Mouse (Mus musculus): ENCODE measurements around the gene Krt222.

Gene Krt222

DNA sequence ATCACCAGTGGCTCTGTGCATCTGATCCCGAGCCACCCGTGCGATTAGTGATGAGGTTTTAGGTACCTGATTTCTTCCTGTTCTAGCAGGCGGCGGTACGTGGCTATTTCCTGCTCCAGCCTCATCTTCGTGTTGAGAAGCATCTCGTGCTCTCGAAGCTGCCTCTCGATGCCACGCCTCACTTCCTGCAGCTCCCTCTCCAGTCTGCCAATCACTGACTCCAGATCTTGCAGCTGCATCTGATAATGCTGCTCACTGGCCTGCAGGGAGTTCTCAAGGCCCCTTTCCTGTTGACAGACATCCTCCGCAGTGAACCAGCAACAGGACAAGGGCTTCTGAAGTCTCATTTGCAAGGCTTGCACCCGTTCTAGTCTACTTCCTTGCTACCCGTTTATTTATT is 5.4 kb downstream of the Krt222 start:
- DNase-seq (ENCODE audit: low spot score), result no peak

DNA sequence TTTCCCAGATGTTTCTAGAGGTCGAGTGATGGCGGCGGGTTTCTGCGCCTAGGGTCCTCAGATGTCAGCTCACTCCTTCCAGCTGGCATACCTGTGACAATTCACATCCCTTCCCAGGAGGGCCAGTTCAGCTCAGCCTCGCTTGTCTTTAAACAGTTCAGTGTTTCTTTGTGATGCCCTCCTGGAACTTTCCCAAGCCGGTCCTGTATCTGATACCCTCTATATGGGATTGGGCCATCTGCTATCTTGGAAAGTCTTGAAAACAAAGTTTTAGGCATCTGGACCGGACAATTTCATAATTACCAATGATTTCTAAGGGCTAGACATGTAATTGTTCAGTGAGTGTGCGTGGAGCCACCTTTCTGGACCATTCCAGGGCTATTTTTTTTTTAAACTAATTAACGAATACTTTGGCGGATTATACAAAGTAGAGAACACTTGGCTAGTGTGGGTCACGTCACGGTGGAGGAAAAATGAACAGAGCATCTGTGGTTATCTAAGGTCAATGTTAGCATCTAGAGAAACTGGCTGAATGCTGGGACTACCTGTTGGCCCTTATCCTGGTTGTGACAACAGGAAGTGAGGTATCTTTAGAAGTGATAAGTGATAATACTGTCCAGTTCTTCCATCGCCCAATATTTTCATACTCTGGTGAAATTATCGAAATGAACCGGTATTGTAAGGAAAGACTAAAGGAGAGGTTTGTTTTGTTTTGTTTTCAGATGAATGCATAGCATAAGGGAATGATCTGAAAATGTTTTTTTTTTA is 12.7 kb downstream of the Krt222 start:
- DNase-seq (ENCODE audit: low spot score), result no peak

DNA sequence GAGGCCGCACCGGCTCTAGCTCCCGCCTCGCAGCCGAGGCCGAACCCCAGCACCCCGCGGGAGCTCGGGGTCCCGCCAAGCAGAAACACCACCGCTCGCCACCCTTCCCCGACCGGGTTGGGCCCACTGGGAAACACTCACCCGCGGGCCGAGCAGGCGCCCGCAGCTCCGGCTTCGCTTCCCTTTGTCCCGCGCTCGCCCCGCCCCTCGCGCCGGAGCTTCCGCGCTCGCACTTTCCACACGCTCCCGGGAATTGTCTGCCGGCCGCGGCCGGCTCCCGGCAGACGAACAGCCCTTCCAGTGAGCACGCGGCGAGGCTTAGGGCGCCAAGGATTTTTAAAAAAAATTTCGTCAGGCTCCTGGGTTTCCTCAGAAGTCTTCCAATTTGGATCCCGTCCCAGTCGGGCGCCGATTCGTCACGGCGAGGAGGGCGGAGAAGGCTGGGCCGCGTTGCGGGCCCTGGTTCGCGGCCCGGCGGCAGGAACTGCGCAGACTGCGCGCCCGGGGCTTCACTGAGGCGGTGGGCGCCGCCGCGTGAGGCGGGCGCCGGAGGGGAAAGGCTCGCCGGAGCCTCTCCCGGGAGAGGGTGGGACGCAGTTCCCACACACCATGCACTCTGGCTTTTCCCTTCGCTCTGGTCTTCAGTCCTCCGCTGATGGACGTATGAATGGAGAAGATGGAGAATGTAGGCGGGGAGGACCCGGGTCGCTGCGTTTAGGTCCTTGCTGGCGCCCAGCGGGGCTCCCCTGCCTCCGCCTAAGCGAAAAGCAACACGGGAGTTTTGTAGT is 13.4 kb downstream of the Krt222 start, which contains the start of gene Smarce1:
Smarce1 (minus strand) TSS at position 757 of the 788 bp plus-strand sequence.
- DNase-seq (ENCODE audit: low spot score), result peak; percentile 76

DNA sequence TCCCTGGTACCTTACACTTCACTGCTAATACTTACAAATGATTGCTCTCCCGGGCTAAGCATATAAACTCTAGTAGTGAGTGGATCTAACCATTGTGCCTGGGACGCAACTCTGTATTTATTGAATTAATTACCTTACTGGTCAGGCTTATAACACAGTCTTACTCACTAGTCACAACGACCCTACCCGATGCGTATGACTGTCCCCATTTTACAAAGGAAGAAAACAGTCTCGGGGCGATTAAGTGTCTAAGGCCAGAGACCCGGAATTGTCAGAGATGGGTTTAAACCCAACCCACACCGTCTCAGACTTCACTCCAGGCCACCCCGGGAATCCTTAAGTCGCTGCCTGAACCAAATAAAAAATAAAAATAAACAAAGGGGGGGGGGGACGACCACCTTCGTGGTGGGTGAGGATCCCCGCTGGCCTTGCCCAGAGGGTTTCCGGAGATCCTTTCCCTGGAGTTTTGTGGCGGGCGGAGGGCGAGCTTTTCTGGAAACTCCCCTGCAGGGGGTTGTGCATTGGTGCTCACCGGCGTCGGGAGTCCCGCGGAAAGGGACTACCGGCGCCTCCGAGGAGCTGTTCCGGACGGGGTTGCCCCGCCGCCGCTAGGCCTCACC is 14.1 kb downstream of the Krt222 start:
- DNase-seq (ENCODE audit: low spot score), result no peak

DNA sequence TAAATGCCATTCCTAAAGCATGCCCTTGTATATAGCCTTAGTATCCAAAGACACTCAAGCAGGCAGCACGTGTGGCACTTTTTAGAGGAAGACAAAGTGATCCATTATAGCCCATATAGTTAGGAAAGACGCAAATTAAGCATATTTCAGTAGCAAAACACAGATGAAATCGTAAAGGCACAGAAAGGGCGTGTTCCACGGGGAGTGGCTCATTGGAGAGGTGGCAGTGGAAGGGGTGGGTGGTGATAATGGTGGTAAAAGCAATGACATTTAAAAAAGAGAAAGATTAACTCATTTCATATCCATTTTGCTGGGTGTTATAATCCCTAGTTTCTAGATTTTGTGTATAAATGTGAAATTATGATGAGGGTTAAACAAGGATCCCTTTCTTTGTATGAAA is 17.6 kb downstream of the Krt222 start:
- no peak for DNase-seq (ENCODE audit: low spot score)

DNA sequence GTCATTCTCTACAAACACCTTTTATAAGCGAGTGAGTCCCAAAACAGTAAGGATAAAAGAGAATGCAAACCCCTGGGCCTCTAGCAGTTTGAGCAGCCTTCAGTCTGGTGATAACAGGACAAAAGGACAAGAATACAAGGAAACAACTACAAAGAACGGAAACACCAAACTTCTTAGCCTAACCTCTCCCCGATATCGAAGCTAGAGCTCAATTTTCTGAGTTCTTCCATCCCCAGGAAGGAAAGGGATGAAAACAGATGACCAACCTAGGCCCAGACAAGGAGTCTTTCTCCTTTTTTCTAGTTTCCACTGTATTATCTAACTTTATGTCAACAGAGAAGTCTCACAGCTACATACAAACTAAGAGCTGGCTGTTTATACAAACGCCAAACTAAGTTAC is 20.6 kb downstream of the Krt222 start:
- no peak for DNase-seq (ENCODE audit: low spot score)

DNA sequence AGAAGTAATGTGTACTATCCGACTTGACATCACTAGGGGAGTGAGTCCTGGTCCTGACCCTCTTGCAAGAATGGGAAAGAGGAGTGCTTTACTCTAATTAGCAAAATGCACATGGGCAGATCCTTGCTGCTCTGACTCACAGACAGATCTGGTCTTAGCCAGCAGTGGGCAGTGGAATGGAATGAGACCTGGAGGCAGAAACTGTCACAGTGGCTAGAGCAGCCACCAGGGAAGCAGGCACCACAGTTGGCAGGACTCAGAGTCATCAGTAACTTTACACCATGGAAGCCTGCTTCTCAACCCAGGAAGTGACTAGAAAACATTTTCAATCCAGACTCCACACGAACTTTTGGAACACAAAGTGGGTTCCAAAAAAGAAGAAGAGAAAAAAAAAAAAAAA is 22.1 kb downstream of the Krt222 start:
- DNase-seq (ENCODE audit: low spot score), result no peak

DNA sequence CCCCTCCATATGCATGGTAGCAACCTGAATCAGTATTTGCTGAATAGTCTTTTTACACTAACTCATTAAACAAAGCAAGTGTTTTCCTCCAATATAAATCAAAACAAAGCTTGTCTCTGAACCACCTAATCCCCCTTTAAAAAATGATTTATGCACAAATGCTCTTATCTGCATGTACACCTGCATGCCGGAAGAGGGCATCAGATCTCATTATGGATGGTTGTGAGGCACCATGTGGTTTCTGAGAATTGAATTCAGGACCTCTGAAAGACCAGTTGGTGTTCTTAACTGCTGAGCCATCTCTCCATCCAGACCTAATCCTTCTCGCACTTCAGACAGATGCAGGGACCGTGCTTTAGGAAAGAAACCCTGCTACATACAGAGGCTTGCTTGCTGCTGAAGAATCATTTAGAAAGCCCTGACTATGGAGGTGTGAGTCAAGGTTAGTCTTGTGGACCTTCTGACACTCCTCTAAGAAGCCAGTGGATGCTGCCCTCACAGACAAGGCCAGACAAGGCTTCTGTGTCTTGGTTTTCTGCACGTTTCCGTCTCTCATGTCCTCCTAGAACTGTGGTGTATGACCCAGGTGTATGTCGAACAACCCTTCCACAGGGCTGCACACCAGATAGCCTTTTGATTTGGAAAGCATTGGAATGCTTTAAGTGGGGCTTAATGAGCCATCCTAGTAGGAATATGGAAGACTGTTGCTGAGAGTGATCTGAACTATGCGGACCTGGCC is 26.5 kb downstream of the Krt222 start:
- DNase-seq (ENCODE audit: low spot score), result no peak

DNA sequence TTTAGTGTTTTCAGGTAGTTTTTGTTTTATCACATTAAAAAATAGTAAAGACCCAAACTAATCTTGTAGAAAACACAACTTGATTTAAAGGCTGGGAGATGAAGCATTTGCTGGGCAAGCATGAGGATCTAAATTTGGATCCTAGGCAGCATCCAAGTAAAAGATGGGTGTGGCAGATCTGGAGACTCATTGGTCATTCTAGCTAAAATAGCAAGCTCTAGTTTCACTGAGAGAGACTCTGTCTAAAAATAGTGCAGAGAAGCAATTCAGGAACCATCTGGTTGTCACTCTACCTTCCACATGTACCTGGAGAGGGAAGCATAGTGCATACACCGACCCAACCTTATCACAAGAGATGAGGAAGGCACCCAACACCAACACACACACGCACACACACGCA is 27.7 kb downstream of the Krt222 start:
- DNase-seq (ENCODE audit: low spot score), result no peak

DNA sequence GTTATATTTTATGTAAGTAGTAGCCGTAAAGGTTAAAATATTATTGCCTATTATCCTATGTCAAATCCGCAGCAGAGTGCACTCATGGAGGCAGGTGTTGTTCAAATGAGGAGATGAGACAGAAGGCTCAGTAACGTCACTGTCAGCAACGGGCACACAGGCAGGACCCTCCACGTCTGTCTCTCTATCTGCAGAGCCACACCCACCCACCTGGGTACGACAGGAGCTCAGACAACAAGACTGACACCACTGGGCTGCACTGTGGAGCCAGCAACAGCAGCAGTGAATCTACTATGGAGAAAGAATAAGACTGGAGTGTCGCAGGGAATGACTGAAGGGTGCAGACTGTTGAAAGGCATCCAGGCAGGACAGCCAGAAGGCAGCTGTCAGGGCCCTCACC is 31.2 kb downstream of the Krt222 start:
- no peak for DNase-seq (ENCODE audit: low spot score)

DNA sequence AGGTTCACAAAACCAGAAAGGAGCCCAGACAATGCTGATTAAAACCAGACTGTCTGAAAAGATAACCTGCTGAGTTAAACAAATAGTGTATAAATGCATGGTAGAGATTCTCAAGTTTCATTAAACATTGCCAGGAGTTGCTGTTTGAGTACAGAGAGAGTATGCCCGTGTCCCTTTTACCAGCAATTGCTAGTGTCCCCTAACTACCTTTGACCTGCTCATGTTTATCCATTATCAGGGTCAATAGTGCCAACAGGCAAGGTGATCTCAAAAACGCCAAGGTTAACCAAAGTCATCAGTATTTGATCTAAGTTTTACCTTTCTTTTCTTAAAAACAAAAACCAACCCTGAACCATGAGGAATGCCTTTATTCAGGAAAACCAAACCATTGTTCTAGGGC is 31.9 kb downstream of the Krt222 start:
- no peak for DNase-seq (ENCODE audit: low spot score)

DNA sequence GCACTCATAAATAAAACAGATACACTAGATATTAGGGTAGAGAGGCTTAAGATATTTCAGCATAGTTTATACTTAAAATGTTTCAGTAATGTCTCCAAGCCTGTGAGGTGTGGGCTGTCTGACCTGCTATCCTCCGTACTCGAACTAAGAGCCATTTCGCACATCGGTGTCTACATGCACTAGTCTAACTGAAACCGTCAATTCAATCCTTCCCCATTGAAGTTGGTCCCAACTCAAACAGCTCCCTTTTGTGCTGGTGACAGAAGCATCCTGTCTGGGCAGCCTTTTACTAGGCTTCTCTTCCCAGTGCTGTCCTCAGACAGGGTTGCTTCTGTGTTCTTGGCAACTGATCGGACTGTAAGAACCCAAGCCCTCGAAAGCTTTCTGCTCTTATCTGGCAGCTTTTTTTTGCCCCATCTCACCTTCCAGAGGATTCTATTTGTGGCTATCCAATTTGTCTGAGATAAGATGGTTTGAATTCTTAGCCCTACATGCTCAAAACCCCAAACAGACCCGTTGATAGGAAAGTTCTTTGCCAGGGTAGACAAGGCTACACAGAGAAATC is 35.7 kb downstream of the Krt222 start:
- no peak for DNase-seq (ENCODE audit: low spot score)

DNA sequence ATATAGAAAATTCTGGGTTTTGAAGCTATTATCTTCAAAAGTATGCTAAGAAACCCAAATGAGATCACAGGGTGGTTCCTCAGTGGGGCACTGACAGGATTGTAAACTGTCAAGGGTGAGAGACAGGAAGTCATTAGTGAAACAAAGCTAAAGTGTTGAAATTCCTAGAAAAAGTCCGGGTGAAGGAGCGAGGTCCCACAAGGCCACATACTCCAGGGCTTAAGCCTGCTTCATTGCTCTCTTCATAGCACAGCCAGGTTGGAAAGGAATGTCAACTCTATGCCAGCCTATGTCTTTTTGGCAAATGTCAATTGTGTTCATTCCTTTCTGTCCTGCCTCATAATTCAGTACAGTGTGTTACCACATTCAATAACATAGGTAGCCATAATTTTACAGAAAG is 36.4 kb downstream of the Krt222 start:
- DNase-seq (ENCODE audit: low spot score), result no peak

DNA sequence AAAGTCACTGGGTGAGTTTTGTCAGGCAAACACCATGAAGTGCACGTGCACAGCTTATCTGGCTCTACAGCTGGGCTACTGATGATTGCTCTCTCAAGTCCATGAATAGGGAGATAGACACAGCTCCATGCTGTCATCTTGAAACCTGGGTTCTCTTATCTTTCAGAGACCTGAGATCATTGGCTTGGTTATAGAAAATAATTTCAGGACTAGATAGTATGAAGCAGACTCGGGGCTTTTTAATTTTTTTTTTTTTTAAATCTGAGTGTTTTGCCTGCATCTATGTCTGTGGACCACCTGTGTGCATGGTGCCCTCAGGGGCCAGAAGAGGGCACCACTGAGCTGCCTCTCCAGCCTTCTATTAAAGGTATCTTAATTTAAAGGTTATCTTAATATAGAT is 36.9 kb downstream of the Krt222 start:
- DNase-seq (ENCODE audit: low spot score), result no peak

DNA sequence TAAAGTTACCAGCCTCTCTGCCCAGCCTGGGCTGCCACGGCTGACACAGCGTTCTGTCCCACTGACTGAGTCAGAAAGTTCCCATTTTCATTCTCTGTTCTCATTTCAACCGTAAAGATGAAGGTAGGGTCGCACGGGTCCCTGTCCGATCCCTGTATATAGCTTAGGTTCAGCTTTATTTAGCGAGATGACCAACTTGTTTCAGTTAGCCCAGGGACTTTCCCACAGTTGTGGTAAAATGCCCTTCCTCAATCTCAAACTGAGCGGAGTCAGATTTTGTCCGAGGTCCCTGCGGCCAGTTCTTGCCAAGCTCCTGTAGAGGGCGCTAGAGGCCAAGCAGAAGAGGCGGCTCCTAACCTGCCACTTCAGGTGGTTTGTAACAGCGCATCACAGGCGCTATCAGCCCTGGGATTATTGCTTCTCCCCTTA is 54.7 kb downstream of the Krt222 start:
- DNase-seq (ENCODE audit: low spot score), result peak; percentile 22

DNA sequence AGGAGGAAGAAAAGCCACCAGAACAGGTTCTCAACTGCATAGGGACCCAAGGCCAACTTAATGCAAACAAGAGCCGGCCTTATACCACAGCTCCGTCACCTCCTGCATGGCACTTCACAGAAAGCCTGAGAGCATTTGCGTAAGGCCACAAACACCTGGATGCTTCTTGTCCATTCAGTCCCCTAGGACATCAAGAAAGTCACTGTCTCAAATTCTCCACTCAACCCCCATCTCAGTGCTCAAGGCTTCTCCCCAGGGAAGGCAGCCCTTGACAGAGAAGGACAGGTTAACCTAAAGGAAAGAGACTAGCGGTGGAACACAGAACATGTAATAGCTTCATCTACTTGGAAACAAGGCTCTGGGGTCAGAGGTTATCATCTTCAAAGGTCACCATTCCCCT is 56.5 kb downstream of the Krt222 start:
- no peak for DNase-seq (ENCODE audit: low spot score)

DNA sequence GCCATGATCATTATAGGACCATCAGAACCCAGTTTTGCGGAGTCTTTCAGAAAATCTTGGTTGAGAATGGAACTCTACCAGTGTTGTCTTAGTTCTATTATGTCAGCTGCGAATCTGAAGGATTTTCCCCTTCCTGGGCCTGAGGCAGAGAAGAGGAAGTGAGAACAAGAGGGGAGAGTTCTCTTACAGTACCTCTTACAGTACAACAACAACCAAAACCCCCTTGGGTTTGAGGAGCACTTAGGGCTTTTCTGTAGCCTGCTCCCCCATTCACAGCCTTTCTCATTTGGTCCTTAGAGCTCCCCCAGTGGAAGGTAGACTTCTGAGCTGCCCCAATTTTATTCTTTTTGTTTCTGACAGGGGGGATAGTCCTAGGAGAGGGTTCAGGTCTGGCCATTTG is 57.0 kb downstream of the Krt222 start:
- no peak for DNase-seq (ENCODE audit: low spot score)
